Mouse (Mus musculus): Measurements from ENCODE around the gene Ctnnal1. TPM values are rescaled to one million over a fixed set of nuclear protein-coding genes. Genes with fewer than 3 reads are reported as not detected.

Gene Ctnnal1
- polyA plus RNA-seq, 1 experiment from 2014 or later, result 22.2 TPM

- Histone ChIP-seq H3K4me3 (ENCODE audit: low read depth, low read length) (no peak overlapping the region), H3K9ac (ENCODE audit: low read depth, low read length) (no peak overlapping the region), H3K27me3 (ENCODE audit: control insufficient read depth, insufficient read depth, low read length) (no peaks in the 10 kb centered on the region), H3K4me1 (replicated peaks; ENCODE audit: control insufficient read depth, insufficient read depth, low read length) (no peaks in the 10 kb centered on the region), H3K36me3 (ENCODE audit: control insufficient read depth, insufficient read depth, low read length) (0 out of 2 replicates have a peak, but pooled peaks cover 6% of the 10 kb centered on the region), H3K9me3 (ENCODE audit: control insufficient read depth, low read length) (no peaks in the 10 kb centered on the region), H3K4me2 (replicated peaks; ENCODE audit: low read depth, low read length) (no peak overlapping the region), H3K27ac (ENCODE audit: low read depth, low read length) (no peak overlapping the region)
- no peak for DNase-seq (ENCODE audit: low spot score)
- ATAC-seq (ENCODE audit: low FRiP score), result no peak
- WGBS, result 82% methylated on average over 8 of the region's 8 CpGs
Observed at GRCm38 (mm10) chr4:56899216-56899615, 34.2 kb upstream of the Ctnnal1 start.

DNA sequence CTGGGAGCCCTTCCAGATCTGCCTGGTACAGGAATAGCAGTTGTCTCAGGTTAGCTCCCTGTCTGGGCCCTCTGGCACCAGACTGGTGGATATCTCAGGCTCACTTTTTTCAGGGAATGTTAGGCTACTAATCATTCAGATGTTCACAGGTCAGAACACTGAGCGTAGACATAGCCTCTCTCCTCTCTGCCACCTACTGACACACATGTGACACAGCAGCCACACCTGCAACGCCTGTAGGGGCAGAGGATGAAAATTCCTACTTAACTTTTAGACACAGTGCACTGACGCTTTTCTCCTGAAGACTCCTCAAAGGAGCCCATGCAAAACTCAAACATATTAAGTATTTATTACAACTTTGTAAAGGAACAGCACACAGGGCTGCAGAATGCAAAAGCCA, 32.5 kb upstream of the Ctnnal1 start:
- Histone ChIP-seq H3K9me3 (ENCODE audit: control insufficient read depth, low read length) (no peaks in the 10 kb centered on the region), H3K4me1 (replicated peaks; ENCODE audit: control insufficient read depth, insufficient read depth, low read length) (no peaks in the 10 kb centered on the region), H3K9ac (ENCODE audit: low read depth, low read length) (no peak overlapping the region), H3K4me3 (ENCODE audit: low read depth, low read length) (no peak overlapping the region), H3K27me3 (ENCODE audit: control insufficient read depth, insufficient read depth, low read length) (no peaks in the 10 kb centered on the region), H3K36me3 (ENCODE audit: control insufficient read depth, insufficient read depth, low read length) (0 out of 2 replicates have a peak, but pooled peaks cover 6% of the 10 kb centered on the region), H3K27ac (ENCODE audit: low read depth, low read length) (no peak overlapping the region), H3K4me2 (replicated peaks; ENCODE audit: low read depth, low read length) (no peak overlapping the region)
- ATAC-seq (ENCODE audit: low FRiP score) (no peak), DNase-seq (ENCODE audit: low spot score) (no peak)
- 88% methylated on average over 3 of the region's 3 CpGs for WGBS

DNA sequence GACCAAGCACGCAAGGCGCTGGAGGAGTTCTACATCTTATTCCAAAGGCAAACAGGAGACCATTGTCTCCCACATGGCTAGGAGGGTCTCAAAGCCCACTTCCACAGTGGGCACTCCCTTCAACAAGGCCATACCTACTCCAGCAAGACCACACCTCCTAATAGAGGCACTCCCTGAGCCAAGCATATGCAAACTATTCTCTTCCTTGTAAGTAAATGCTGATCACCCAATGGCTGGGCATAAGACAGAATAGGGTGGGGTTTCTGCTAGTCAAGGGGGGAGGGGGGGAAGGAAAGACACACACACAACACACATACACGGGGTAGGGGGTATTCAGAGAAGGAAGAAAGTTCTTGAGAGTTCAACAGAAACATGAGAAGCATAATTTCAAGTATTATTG, 29.2 kb upstream of the Ctnnal1 start:
- H3K27ac ChIP-seq (ENCODE audit: low read depth, low read length), result no peak overlapping the region
- 95% methylated on average over 3 of the region's 3 CpGs for WGBS
- no peak overlapping the region for H3K9ac ChIP-seq (ENCODE audit: low read depth, low read length)
- no peak overlapping the region for H3K4me2 ChIP-seq (replicated peaks; ENCODE audit: low read depth, low read length)
- no peaks in the 10 kb centered on the region for H3K9me3 ChIP-seq (ENCODE audit: control insufficient read depth, low read length)
- DNase-seq (ENCODE audit: low spot score) (no peak), ATAC-seq (ENCODE audit: low FRiP score) (no peak)
- H3K4me1 ChIP-seq (replicated peaks; ENCODE audit: control insufficient read depth, insufficient read depth, low read length), result no peaks in the 10 kb centered on the region
- no peaks in the 10 kb centered on the region for H3K27me3 ChIP-seq (ENCODE audit: control insufficient read depth, insufficient read depth, low read length)
- H3K36me3 ChIP-seq (ENCODE audit: control insufficient read depth, insufficient read depth, low read length), result 0 out of 2 replicates have a peak, but pooled peaks cover 2% of the 10 kb centered on the region
- H3K4me3 ChIP-seq (ENCODE audit: low read depth, low read length), result no peak overlapping the region

DNA sequence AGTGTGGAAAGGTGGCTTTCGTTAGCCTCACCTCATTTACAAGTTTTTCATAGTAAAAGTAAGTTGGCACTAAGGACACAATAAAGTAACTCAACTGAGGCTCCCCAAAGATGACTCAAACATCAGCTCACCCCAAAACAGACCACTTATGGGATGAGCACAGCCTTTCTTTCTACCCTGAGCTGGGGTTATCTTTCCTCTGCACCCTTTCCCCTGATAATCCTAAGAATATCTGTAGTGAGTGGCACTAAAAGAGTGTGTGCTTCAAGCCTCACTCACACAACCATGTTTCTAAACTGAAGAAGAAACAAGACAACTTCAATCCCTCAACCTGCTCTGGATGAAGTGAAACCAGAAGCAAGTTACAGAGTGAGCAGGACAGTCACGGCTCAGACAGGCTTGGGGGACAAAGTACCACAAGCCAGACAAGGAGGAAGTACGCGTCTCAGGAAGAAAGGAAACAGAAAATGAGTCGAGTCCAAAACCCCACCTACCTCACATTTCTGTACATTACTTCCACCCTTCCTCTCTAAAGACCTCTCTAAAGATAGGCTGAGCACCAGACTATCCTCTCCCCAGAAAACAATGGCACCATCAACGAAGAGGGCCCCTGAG, 27.6 kb upstream of the Ctnnal1 start:
- Histone ChIP-seq H3K9ac (ENCODE audit: low read depth, low read length) (no peak overlapping the region), H3K9me3 (ENCODE audit: control insufficient read depth, low read length) (no peaks in the 10 kb centered on the region), H3K36me3 (ENCODE audit: control insufficient read depth, insufficient read depth, low read length) (0 out of 2 replicates have a peak, but pooled peaks cover 3% of the 10 kb centered on the region), H3K27me3 (ENCODE audit: control insufficient read depth, insufficient read depth, low read length) (no peaks in the 10 kb centered on the region), H3K4me1 (replicated peaks; ENCODE audit: control insufficient read depth, insufficient read depth, low read length) (no peaks in the 10 kb centered on the region), H3K4me2 (replicated peaks; ENCODE audit: low read depth, low read length) (no peak overlapping the region), H3K27ac (ENCODE audit: low read depth, low read length) (no peak overlapping the region), H3K4me3 (ENCODE audit: low read depth, low read length) (no peak overlapping the region)
- WGBS, result 90% methylated on average over 6 of the region's 6 CpGs
- no peak for DNase-seq (ENCODE audit: low spot score)
- no peak for ATAC-seq (ENCODE audit: low FRiP score)

GRCm38 (mm10) chr4:56888483-56888882, 23.5 kb upstream of the Ctnnal1 start:
- 0 out of 2 replicates have a peak, but pooled peaks cover 3% of the 10 kb centered on the region for H3K36me3 ChIP-seq (ENCODE audit: control insufficient read depth, insufficient read depth, low read length)
- H3K4me1 ChIP-seq (replicated peaks; ENCODE audit: control insufficient read depth, insufficient read depth, low read length), result no peaks in the 10 kb centered on the region
- DNase-seq (ENCODE audit: low spot score) (no peak), ATAC-seq (ENCODE audit: low FRiP score) (no peak)
- H3K4me2 ChIP-seq (replicated peaks; ENCODE audit: low read depth, low read length), result no peak overlapping the region
- H3K4me3 ChIP-seq (ENCODE audit: low read depth, low read length), result no peak overlapping the region
- H3K9me3 ChIP-seq (ENCODE audit: control insufficient read depth, low read length), result no peaks in the 10 kb centered on the region
- no peak overlapping the region for H3K9ac ChIP-seq (ENCODE audit: low read depth, low read length)
- H3K27me3 ChIP-seq (ENCODE audit: control insufficient read depth, insufficient read depth, low read length), result no peaks in the 10 kb centered on the region
- H3K27ac ChIP-seq (ENCODE audit: low read depth, low read length), result no peak overlapping the region
- WGBS, result 86% methylated on average over 5 of the region's 5 CpGs

- Histone ChIP-seq H3K4me1 (replicated peaks; ENCODE audit: control insufficient read depth, insufficient read depth, low read length) (no peaks in the 10 kb centered on the region), H3K9ac (ENCODE audit: low read depth, low read length) (no peak overlapping the region), H3K9me3 (ENCODE audit: control insufficient read depth, low read length) (no peaks in the 10 kb centered on the region), H3K4me2 (replicated peaks; ENCODE audit: low read depth, low read length) (no peak overlapping the region), H3K27ac (ENCODE audit: low read depth, low read length) (no peak overlapping the region), H3K4me3 (ENCODE audit: low read depth, low read length) (no peak overlapping the region), H3K36me3 (ENCODE audit: control insufficient read depth, insufficient read depth, low read length) (0 out of 2 replicates have a peak, but pooled peaks cover 3% of the 10 kb centered on the region), H3K27me3 (ENCODE audit: control insufficient read depth, insufficient read depth, low read length) (no peaks in the 10 kb centered on the region)
- ATAC-seq (ENCODE audit: low FRiP score) (no peak), DNase-seq (ENCODE audit: low spot score) (no peak)
- 93% methylated on average over 6 of the region's 6 CpGs for WGBS
Observed at GRCm38 (mm10) chr4:56886286-56886979, 21.4 kb upstream of the Ctnnal1 start.

GRCm38 (mm10) chr4:56880036-56880703, 15.2 kb upstream of the Ctnnal1 start:
- no peak overlapping the region for H3K9ac ChIP-seq (ENCODE audit: low read depth, low read length)
- WGBS, result 92% methylated on average over 11 of the region's 11 CpGs

DNA sequence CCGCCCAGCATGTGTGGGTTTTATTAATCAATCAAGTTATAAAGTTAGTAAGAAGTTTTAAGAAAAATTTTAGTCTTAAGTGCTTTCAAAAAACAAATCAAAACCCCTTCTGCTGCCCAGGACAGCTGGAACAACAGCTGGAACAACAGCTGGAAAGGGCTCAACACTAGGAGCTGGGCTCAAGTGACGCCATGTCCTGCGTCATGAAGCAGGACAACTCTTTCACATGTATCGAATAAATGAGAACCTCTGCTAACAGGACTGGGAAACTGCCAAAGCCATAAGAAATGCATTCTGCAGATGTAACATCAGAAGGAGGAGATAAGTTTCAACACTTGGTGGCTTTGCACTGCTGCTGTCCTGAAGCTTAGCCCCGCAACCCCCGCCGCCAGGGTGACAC, 14.0 kb upstream of the Ctnnal1 start:
- Histone ChIP-seq H3K4me2 (replicated peaks; ENCODE audit: low read depth, low read length) (no peak overlapping the region), H3K36me3 (ENCODE audit: control insufficient read depth, insufficient read depth, low read length) (no peaks in the 10 kb centered on the region), H3K4me1 (replicated peaks; ENCODE audit: control insufficient read depth, insufficient read depth, low read length) (no peaks in the 10 kb centered on the region), H3K9me3 (ENCODE audit: control insufficient read depth, low read length) (no peaks in the 10 kb centered on the region), H3K4me3 (ENCODE audit: low read depth, low read length) (no peak overlapping the region), H3K27ac (ENCODE audit: low read depth, low read length) (no peak overlapping the region), H3K27me3 (ENCODE audit: control insufficient read depth, insufficient read depth, low read length) (no peaks in the 10 kb centered on the region), H3K9ac (ENCODE audit: low read depth, low read length) (no peak overlapping the region)
- 94% methylated on average over 7 of the region's 7 CpGs for WGBS
- DNase-seq (ENCODE audit: low spot score) (no peak), ATAC-seq (ENCODE audit: low FRiP score) (no peak)

More at GRCm38 (mm10) chr4:56880036-56880703, 15.2 kb upstream of the Ctnnal1 start:
- DNase-seq (ENCODE audit: low spot score) (no peak), ATAC-seq (ENCODE audit: low FRiP score) (no peak)
- H3K36me3 ChIP-seq (ENCODE audit: control insufficient read depth, insufficient read depth, low read length), result no peaks in the 10 kb centered on the region
- H3K27me3 ChIP-seq (ENCODE audit: control insufficient read depth, insufficient read depth, low read length), result no peaks in the 10 kb centered on the region
- no peak overlapping the region for H3K4me3 ChIP-seq (ENCODE audit: low read depth, low read length)
- H3K4me1 ChIP-seq (replicated peaks; ENCODE audit: control insufficient read depth, insufficient read depth, low read length), result no peaks in the 10 kb centered on the region
- H3K4me2 ChIP-seq (replicated peaks; ENCODE audit: low read depth, low read length), result no peak overlapping the region
- no peak overlapping the region for H3K27ac ChIP-seq (ENCODE audit: low read depth, low read length)
- no peaks in the 10 kb centered on the region for H3K9me3 ChIP-seq (ENCODE audit: control insufficient read depth, low read length)
